Mouse (Mus musculus) midbrain, embryonic 16.5 days (tissue): ENCODE measurements around the gene Jph2. TPM values are rescaled to one million over a fixed set of nuclear protein-coding genes. Genes with fewer than 3 reads are reported as not detected.

ENCODE experiments used
- ATAC-seq: fragments of 200-750 bp; cut with Nextera tagmentation; 2 replicates; pipeline ENCODE4 v1.8.0; 2017; ENCODE audit warnings: moderate TSS enrichment
- H3K27ac ChIP-seq: fragments of 300-500 bp; sonication (generic); 2 replicates; pipeline ENCODE4 v1.5.1; 2014; ENCODE audit warnings: mild to moderate bottlenecking, low read length, mixed read lengths
- H3K27me3 ChIP-seq: fragments of 300-500 bp; sonication (generic); 2 replicates; pipeline ENCODE4 v1.6.1; 2014; ENCODE audit warnings: low read depth, low read length, mixed read lengths; ENCODE audit not compliant: control insufficient read depth, insufficient read depth
- H3K36me3 ChIP-seq: fragments of 300-500 bp; sonication (generic); 2 replicates; pipeline ENCODE4 v1.6.1; 2014; ENCODE audit warnings: mild to moderate bottlenecking, low read length, moderate library complexity, mixed read lengths; ENCODE audit not compliant: control insufficient read depth, insufficient read depth
- H3K4me1 ChIP-seq: fragments of 300-500 bp; sonication (generic); 2 replicates; pipeline ENCODE4 v1.6.1; 2014; ENCODE audit warnings: mild to moderate bottlenecking, low read length, mixed read lengths; ENCODE audit not compliant: control insufficient read depth, insufficient read depth
- H3K4me2 ChIP-seq: fragments of 300-500 bp; sonication (generic); 2 replicates; pipeline ENCODE4 v1.6.1; 2014; ENCODE audit warnings: mild to moderate bottlenecking, low read length, mixed read lengths
- H3K4me3 ChIP-seq: fragments of 300-500 bp; sonication (generic); 2 replicates; pipeline ENCODE4 v1.5.1; 2014; ENCODE audit warnings: low read depth, mild to moderate bottlenecking, low read length, moderate library complexity, mixed read lengths
- H3K9ac ChIP-seq: fragments of 300-500 bp; sonication (generic); 2 replicates; pipeline ENCODE4 v1.6.1; 2014; ENCODE audit warnings: low read depth, low read length, mixed read lengths
- H3K9me3 ChIP-seq: fragments of 300-500 bp; sonication (generic); replicated peaks from 2 replicates; pipeline ENCODE4 v1.6.1; 2014; ENCODE audit warnings: mild to moderate bottlenecking, low read length, mixed read lengths; ENCODE audit not compliant: control insufficient read depth, poor library complexity, severe bottlenecking
- WGBS: fragments of 180-500 bp; shearing (Covaris S2); extraction: QIAGEN DNeasy Blood & Tissue Kit; methylation state at CpG from one replicate; pipeline ENCODE4 v1.1.7; 2014; 5-methylcytosine and 5-hydroxymethylcytosine counted together
- polyA plus RNA-seq: library from polyadenylated mRNA; unstranded; fragments of >200 nt; fragmentation: Nextera tagmentation; extraction: Ambion mirVana; gene quantifications from 2 replicates; pipeline ENCODE4 v1.2.1, GENCODE M21; 2015

Jph2 gene
- polyA plus RNA-seq, 1 experiment from 2014 or later = 1.1 TPM

GRCm38 (mm10) chr2:163431289-163431688, 33.5 kb upstream of the Jph2 start:
- H3K9ac ChIP-seq = no peak overlapping the region
- no peak overlapping the region for H3K4me2 ChIP-seq
- WGBS = 90% methylated on average over 9 of the region's 9 CpGs
- H3K4me1 ChIP-seq = no peaks in the 10 kb centered on the region
- no peak overlapping the region for H3K4me3 ChIP-seq
- no peaks in the 10 kb centered on the region for H3K27me3 ChIP-seq
- no peak overlapping the region for H3K27ac ChIP-seq
- no peaks in the 10 kb centered on the region for H3K36me3 ChIP-seq
- H3K9me3 ChIP-seq = no peaks in the 10 kb centered on the region
- ATAC-seq = no peak

DNA sequence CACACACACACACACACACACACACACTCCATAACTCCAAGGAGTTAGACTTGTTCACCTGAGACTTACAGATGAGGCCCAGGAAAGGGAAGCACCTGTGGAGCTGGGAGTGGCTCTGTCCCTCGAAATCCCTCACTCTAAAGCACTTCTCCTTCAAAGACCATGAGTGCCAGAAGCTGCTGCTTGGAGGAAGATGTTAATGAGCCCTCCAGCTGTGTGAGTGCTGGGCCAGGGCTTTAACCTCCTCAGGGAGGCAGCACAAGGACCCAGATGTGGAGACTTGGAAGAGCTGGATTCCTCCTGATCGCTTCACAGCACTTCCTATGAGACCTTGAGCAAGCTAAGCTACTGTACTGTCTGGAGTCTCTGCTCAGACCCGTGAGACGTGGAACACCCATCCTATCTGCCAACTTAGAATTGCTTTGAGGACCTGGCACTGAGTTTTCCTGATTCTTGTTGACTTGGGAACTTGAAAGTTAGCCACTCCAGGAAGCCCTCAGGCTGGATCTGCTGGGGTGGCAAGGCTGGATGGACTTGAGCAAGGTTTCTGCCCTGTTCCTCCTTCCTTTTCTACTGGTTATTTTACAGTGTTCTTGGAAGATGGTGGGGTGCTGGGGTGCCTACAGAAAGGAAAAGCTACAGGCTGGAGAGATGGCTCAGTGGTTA, 30.7 kb upstream of the Jph2 start:
- Histone ChIP-seq H3K27me3 (no peaks in the 10 kb centered on the region), H3K4me1 (no peaks in the 10 kb centered on the region; the same call in 1 of the 2 replicates), H3K27ac (no peak overlapping the region), H3K4me2 (no peak overlapping the region), H3K36me3 (no peaks in the 10 kb centered on the region), H3K4me3 (no peak overlapping the region), H3K9ac (no peak overlapping the region), H3K9me3 (no peaks in the 10 kb centered on the region)
- WGBS = 53% methylated on average over 4 of the region's 4 CpGs
- ATAC-seq = no peak

DNA sequence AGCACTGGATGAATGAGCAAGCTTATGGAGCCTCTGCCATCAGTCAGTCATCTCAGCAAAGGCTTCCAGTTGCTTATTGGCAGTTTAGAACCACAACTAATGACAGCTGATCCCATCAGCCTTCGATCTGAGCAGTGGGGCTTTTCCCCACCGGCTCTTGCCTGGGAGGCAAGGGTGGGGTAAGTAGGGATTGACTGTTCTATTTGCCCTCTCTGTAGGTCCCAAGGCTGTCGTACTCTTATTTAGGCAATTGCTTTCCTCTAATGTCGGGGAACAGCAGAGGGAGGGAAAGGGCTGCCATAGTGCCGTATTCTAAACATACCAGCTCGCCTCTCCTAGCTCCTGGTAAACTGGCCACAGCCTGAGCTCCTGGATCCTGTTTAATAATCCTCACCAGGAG, 26.8 kb upstream of the Jph2 start, which contains the start of gene Oser1:
Gene Oser1 (minus strand): TSS at position 101 of the 400 bp plus-strand sequence.
- Histone ChIP-seq H3K27ac (no peak within 1 kb of the TSS), H3K4me3 (no peak within 1 kb of the TSS), H3K9me3 (no peaks in the 10 kb centered on the region), H3K4me1 (peaks cover 15% of the 10 kb centered on the region), H3K9ac (no peak within 1 kb of the TSS), H3K36me3 (no peaks in the 10 kb centered on the region), H3K27me3 (no peaks in the 10 kb centered on the region), H3K4me2 (no peak within 1 kb of the TSS)
- WGBS = 71% methylated on average over 6 of the region's 6 CpGs
- ATAC-seq = no peak

- no peak for ATAC-seq
Measured at GRCm38 (mm10) chr2:163422895-163423660, 25.3 kb upstream of the Jph2 start.

DNA sequence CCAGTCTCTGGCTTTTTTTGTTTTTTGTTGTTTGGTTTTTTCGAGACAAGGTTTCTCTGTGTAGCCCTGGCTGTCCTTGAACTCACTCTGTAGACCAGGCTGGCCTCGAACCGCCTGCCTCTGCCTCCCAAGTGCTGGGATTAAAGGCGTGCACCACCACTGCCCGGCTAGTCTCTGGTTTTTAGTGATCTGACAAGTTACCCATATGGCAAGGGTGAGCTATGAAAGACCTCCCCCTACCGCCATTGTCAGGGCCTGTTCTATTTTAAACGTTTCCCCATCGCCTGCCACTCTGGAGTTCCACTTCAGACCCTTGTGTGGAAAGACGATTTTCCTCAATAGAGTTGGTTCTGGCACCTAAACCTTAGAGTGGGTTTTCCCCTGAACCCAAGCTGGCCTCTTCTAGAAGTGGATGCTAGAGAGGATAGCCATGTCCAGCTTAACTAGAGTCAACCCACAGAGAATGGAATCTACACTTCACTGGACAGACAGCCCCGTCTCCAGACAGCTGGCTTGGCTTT, 22.6 kb upstream of the Jph2 start:
- Histone ChIP-seq H3K4me3 (peak overlapping the region; percentile 90), H3K27ac (peak overlapping the region; percentile 86; the same call in 1 of the 2 replicates), H3K9me3 (no peaks in the 10 kb centered on the region), H3K36me3 (no peaks in the 10 kb centered on the region), H3K9ac (peak overlapping the region; percentile 83), H3K27me3 (no peaks in the 10 kb centered on the region), H3K4me2 (peak overlapping the region; percentile 82), H3K4me1 (peaks cover 25% of the 10 kb centered on the region)
- no peak for ATAC-seq
- 34% methylated on average over 10 of the region's 10 CpGs for WGBS

More at GRCm38 (mm10) chr2:163422895-163423660, 25.3 kb upstream of the Jph2 start:
- Histone ChIP-seq H3K9me3 (no peaks in the 10 kb centered on the region), H3K27ac (no peak overlapping the region), H3K9ac (no peak overlapping the region), H3K4me2 (no peak overlapping the region), H3K27me3 (no peaks in the 10 kb centered on the region), H3K4me3 (no peak overlapping the region), H3K4me1 (peaks cover 21% of the 10 kb centered on the region), H3K36me3 (no peaks in the 10 kb centered on the region)
- 82% methylated on average over 9 of the region's 9 CpGs for WGBS

- H3K36me3 ChIP-seq = no peaks in the 10 kb centered on the region; the same call in 1 of the 2 replicates
- under 1% methylated on average over 58 of the region's 71 CpGs for WGBS
- H3K4me3 ChIP-seq = peak overlapping the region; percentile 90
- no peaks in the 10 kb centered on the region for H3K9me3 ChIP-seq
- ATAC-seq = peak; percentile 99
- H3K4me2 ChIP-seq = peak overlapping the region; percentile 82
- no peaks in the 10 kb centered on the region for H3K27me3 ChIP-seq
- H3K27ac ChIP-seq = peak overlapping the region; percentile 86
- peak overlapping the region; percentile 83 for H3K9ac ChIP-seq
- H3K4me1 ChIP-seq = peaks cover 25% of the 10 kb centered on the region
Measured at GRCm38 (mm10) chr2:163419346-163420045, 21.7 kb upstream of the Jph2 start.

GRCm38 (mm10) chr2:163418841-163419345, 21.1 kb upstream of the Jph2 start:
- ATAC-seq = peak; percentile 15
- peak overlapping the region; percentile 90 for H3K4me3 ChIP-seq
- H3K9me3 ChIP-seq = no peaks in the 10 kb centered on the region
- peaks cover 2% of the 10 kb centered on the region for H3K36me3 ChIP-seq
- peak overlapping the region; percentile 83 for H3K4me2 ChIP-seq
- H3K9ac ChIP-seq = peak overlapping the region; percentile 83
- no peaks in the 10 kb centered on the region for H3K27me3 ChIP-seq
- peaks cover 25% of the 10 kb centered on the region for H3K4me1 ChIP-seq
- under 1% methylated on average over 47 of the region's 50 CpGs for WGBS
- peak overlapping the region; percentile 72 for H3K27ac ChIP-seq

DNA sequence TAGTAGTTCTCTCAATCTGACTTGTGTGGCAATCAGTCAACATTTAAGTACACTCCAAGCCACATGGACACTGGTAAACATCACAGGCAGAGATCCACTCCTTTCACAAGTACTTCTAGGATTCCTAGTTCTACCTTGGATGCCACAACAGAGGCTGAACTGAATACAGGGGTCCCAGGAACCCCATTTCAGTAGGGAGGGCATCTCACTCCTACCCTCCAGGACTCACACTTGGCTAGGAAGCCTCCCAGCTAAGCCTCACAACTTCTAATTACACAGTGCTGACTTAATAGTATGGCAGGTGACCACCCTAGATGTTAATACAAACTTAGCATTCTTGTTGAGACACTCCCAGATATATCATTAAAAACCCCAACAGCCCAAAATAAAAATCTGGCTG, 20.0 kb upstream of the Jph2 start:
- ATAC-seq = no peak
- Histone ChIP-seq H3K36me3 (peaks cover 5% of the 10 kb centered on the region), H3K4me2 (peak overlapping the region; percentile 83; the same call in 1 of the 2 replicates), H3K9me3 (no peaks in the 10 kb centered on the region), H3K4me3 (no peak overlapping the region), H3K27ac (no peak overlapping the region), H3K4me1 (peaks cover 25% of the 10 kb centered on the region), H3K9ac (no peak overlapping the region), H3K27me3 (no peaks in the 10 kb centered on the region)
